Mouse (Mus musculus) small intestine, adult 2 months (tissue): ENCODE results near the gene Ftl1-ps1. TPM values are rescaled to one million over a fixed set of nuclear protein-coding genes. Genes with fewer than 3 reads are reported as not detected.

Experiments
- H3K27ac ChIP-seq: fragments of 200-500 bp; 2 replicates; pipeline ENCODE4 v1.5.1; 2012; ENCODE audit warnings: low read depth, low read length, control low read depth, inconsistent platforms; ENCODE audit not compliant: insufficient read depth
- H3K27me3 ChIP-seq: fragments of 200-500 bp; 2 replicates; pipeline ENCODE4 v1.6.1; 2012; ENCODE audit warnings: mild to moderate bottlenecking, moderate library complexity, low read length, inconsistent platforms; ENCODE audit not compliant: control insufficient read depth, insufficient read depth
- H3K36me3 ChIP-seq: fragments of 200-500 bp; 2 replicates; pipeline ENCODE4 v1.6.1; 2012; ENCODE audit warnings: mild to moderate bottlenecking, low read length, control low read depth, inconsistent platforms; ENCODE audit not compliant: control insufficient read depth, insufficient read depth
- H3K4me1 ChIP-seq: fragments of 200-500 bp; 2 replicates; pipeline ENCODE4 v1.6.1; 2012; ENCODE audit warnings: low read length, inconsistent platforms, mixed read lengths; ENCODE audit not compliant: control insufficient read depth, insufficient read depth, insufficient read length
- H3K4me3 ChIP-seq: fragments of 200-500 bp; 2 replicates; pipeline ENCODE4 v1.5.1; 2012; ENCODE audit warnings: low read depth, mild to moderate bottlenecking, control low read depth, inconsistent platforms, low read length, moderate library complexity
- CTCF ChIP-seq: fragments of 200-500 bp; IDR thresholded peaks from 2 replicates; pipeline ENCODE4 v1.5.1; 2012; ENCODE audit warnings: low read depth, mild to moderate bottlenecking, control low read depth, inconsistent platforms, low read length, moderate library complexity, mixed read lengths; ENCODE audit not compliant: insufficient replicate concordance, insufficient read length; ENCODE audit errors: extremely low read depth
- POLR2A ChIP-seq: fragments of 200-500 bp; IDR thresholded peaks from 2 replicates; pipeline ENCODE4 v1.6.1; 2012; ENCODE audit warnings: low read depth, mild to moderate bottlenecking, control low read depth, inconsistent platforms, low read length, moderate library complexity
- WGBS: fragments of 180-500 bp; shearing (Covaris S2); methylation state at CpG from one replicate; pipeline ENCODE4 v1.1.7; 2018; 5-methylcytosine and 5-hydroxymethylcytosine counted together
- polyA plus RNA-seq: library from polyadenylated mRNA; depleted of rRNA; stranded (reverse); fragments of >200 nt; gene quantifications from 2 replicates; pipeline ENCODE4 v1.2.3, GENCODE M21; 2012; rRNA removed

The Ftl1-ps1 gene
- 13.9 and 16.3 TPM in 2 replicates for polyA plus RNA-seq

DNA sequence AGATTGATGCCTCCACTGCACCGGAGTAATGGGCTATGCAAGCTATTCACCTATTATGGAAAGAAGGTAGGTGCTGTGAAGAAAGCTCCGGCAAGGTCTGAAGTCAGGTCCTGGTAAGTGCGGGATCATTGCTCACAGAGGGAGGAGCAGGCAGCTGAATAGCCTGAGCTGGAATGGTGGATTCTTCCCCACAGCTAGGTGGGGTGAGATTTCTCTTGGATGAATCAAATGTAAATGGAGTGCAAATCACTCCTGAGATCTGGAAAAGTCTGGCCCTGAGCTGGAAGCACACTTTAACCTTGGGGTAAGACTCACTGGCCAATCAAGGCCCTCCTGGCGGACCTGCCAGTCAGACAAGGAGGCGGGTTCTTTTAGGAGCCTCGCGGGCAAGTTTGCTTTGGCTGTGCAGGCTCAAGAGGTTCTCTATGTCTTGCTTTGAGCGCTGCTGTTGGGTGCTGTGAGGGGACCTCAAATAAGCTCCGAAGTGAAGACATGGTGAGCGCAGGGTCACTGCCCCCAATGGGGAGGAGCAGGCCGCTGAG, at the start of gene Ftl1-ps1:
Gene Ftl1-ps1 (plus strand): TSS at position 397 of the 542 bp plus-strand sequence.
- no peak for TF ChIP-seq POLR2A
- no peak for TF ChIP-seq CTCF
- no peak within 1 kb of the TSS for H3K27ac ChIP-seq
- no peaks in the 10 kb centered on the region for H3K27me3 ChIP-seq
- 20% methylated on average over 11 of the region's 11 CpGs for WGBS
- no peaks in the 10 kb centered on the region for H3K36me3 ChIP-seq
- H3K4me3 ChIP-seq, result no peak within 1 kb of the TSS
- peaks cover 2% of the 10 kb centered on the region; the same call in 1 of the 2 replicates for H3K4me1 ChIP-seq

- peak overlapping the region; percentile 89 for H3K4me3 ChIP-seq
- peak overlapping the region; percentile 42; the same call in 1 of the 2 replicates for H3K27ac ChIP-seq
- H3K4me1 ChIP-seq, result no peaks in the 10 kb centered on the region
- H3K36me3 ChIP-seq, result peaks cover 11% of the 10 kb centered on the region
- WGBS, result under 1% methylated on average over 15 of the region's 15 CpGs
- H3K27me3 ChIP-seq, result no peaks in the 10 kb centered on the region
- TF ChIP-seq POLR2A, result no peak
Observed at GRCm38 (mm10) chr13:74350435-74350906, 49.0 kb upstream of the Ftl1-ps1 start.

- H3K4me3 ChIP-seq, result no peak overlapping the region
- 97% methylated on average over 13 of the region's 13 CpGs for WGBS
- H3K4me1 ChIP-seq, result no peaks in the 10 kb centered on the region
- H3K36me3 ChIP-seq, result peaks cover 35% of the 10 kb centered on the region
- TF ChIP-seq CTCF (no peak), POLR2A (no peak)
- H3K27me3 ChIP-seq, result no peaks in the 10 kb centered on the region
- no peak overlapping the region for H3K27ac ChIP-seq
Observed at GRCm38 (mm10) chr13:74356491-74356890, 43.0 kb upstream of the Ftl1-ps1 start.

GRCm38 (mm10) chr13:74362218-74362617, 37.3 kb upstream of the Ftl1-ps1 start:
- no peak overlapping the region for H3K4me3 ChIP-seq
- peaks cover 5% of the 10 kb centered on the region; the same call in 1 of the 2 replicates for H3K4me1 ChIP-seq
- H3K27me3 ChIP-seq, result no peaks in the 10 kb centered on the region
- TF ChIP-seq POLR2A, result no peak
- WGBS, result 57% methylated on average over 2 of the region's 2 CpGs
- no peak overlapping the region for H3K27ac ChIP-seq
- H3K36me3 ChIP-seq, result peaks cover 13% of the 10 kb centered on the region

- TF ChIP-seq CTCF (no peak), POLR2A (no peak)
- Histone ChIP-seq H3K36me3 (peaks cover 11% of the 10 kb centered on the region), H3K27ac (no peak overlapping the region), H3K27me3 (no peaks in the 10 kb centered on the region), H3K4me1 (peaks cover 5% of the 10 kb centered on the region; the same call in 1 of the 2 replicates), H3K4me3 (no peak overlapping the region)
- 68% methylated on average over 13 of the region's 13 CpGs for WGBS
Observed at GRCm38 (mm10) chr13:74363176-74363858, 36.2 kb upstream of the Ftl1-ps1 start.

GRCm38 (mm10) chr13:74363859-74364235, 35.6 kb upstream of the Ftl1-ps1 start, which contains the start of gene Lrrc14b:
TSS of gene Lrrc14b (minus strand) at chr13:74364005.
- Histone ChIP-seq H3K36me3 (peaks cover 9% of the 10 kb centered on the region), H3K27me3 (no peaks in the 10 kb centered on the region), H3K27ac (no peak within 1 kb of the TSS), H3K4me3 (no peak within 1 kb of the TSS), H3K4me1 (peaks cover 5% of the 10 kb centered on the region; the same call in 1 of the 2 replicates)
- 55% methylated on average over 8 of the region's 8 CpGs for WGBS
- TF ChIP-seq POLR2A (no peak), CTCF (no peak)

- 77% methylated on average over 10 of the region's 10 CpGs for WGBS
- Histone ChIP-seq H3K27me3 (no peaks in the 10 kb centered on the region), H3K4me1 (no peaks in the 10 kb centered on the region), H3K4me3 (no peak overlapping the region), H3K27ac (no peak overlapping the region), H3K36me3 (no peaks in the 10 kb centered on the region)
- no peak for TF ChIP-seq POLR2A
- TF ChIP-seq CTCF, result no peak
Observed at GRCm38 (mm10) chr13:74381533-74382276, 17.8 kb upstream of the Ftl1-ps1 start.
